Mouse (Mus musculus) ES-Bruce4 (cell line): ENCODE results near the gene Uba2.

Experiments
- CTCF ChIP-seq: IDR thresholded peaks from one replicate; pipeline ENCODE4 v1.8.1; 2011; ENCODE audit warnings: low read depth, low read length
- EP300 ChIP-seq: IDR thresholded peaks from 2 replicates; pipeline ENCODE4 v1.6.1; 2011; ENCODE audit warnings: low read depth, low read length; ENCODE audit not compliant: insufficient read depth

DNA sequence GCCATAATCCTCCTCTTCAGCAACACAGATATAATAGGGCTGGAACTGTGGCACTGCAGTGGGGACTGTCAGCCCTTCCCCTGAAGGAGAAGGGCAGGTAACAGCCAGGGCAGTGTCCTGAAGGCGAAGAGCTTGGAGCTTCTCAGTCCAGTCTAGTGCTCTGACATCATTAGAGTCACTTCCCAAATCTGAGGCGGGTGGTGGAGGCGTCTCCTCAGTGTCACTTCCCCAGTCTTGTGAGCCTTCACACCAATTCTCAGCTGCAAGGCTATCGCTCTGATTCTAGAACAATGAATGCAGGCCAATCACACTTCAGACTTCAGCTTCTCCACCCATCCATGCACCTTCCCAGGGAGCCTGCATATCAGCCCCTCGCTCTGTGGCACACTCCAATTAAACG, 23.4 kb upstream of the Uba2 start:
- no peak for TF ChIP-seq CTCF
- no peak for TF ChIP-seq EP300
